Mouse (Mus musculus): ENCODE data around the gene Bcr.

DNA sequence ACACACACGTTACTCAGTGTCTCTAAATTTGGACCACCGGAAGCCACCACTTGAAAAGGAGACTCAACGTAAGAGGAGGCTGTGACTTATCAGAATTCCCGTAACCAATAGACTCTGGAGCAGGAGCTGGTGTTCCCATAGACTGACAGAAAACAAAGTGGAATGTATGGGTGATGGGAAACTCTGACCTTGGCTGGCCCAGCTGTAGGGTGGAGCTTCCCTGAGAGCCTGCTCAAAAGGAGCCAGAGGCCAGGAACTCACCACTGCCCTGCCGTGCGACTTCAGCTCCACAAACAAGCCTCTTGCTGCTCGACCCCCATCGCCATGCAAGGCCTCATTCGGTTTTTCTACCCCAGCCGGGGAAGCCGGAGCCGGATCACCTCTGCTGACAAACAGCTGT is 113.3 kb downstream of the Bcr start:
- no peak for TF ChIP-seq CTCF (IDR thresholded peaks at IDR 0.05; ENCODE audit: insufficient read depth, low read length)
- peak; percentile 76; the same call in 1 of the 2 replicates for TF ChIP-seq POLR2A (IDR thresholded peaks at IDR 0.05; ENCODE audit: borderline replicate concordance, extremely low read depth, low read depth, low read length)
